Mouse (Mus musculus): ENCODE data around the gene Phlda3.

- TF ChIP-seq CTCF (IDR thresholded peaks at IDR 0.05; ENCODE audit: borderline replicate concordance, control insufficient read depth, extremely low read depth, insufficient read depth, low read length, poor library complexity) (no peak), POLR2A (IDR thresholded peaks at IDR 0.05; ENCODE audit: control insufficient read depth, extremely low read depth, insufficient read depth, low read length, poor library complexity) (no peak)
Measured at GRCm38 (mm10) chr1:135817595-135817994, 51.7 kb downstream of the Phlda3 start.
